Mouse (Mus musculus) embryo, embryonic 11.5 days (tissue): Measurements from ENCODE around the gene Spef1.
A peak's percentile ranks its signal among the peaks of the same experiment; 100 is the strongest.

Experiments
- DNase-seq: peaks from one replicate; pipeline ENCODE4 v3.0.0-alpha.2; 2012; ENCODE audit warnings: low read depth, low spot score

The Spef1 gene

DNA sequence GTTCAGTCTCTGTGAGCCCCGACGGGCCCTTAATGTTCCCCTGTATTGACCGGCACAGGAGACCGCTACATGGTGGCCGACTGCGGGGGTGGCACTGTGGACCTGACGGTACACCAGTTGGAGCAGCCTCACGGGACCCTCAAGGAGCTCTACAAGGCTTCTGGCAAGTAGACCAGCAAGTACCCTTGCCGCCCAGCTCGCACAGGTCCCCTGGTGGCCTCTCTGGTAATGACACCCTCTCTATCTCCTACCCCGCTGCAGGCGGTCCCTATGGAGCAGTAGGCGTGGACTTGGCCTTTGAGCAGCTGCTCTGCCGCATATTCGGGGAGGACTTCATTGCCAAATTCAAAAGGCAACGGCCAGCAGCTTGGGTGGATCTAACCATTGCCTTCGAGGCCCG, 44.5 kb downstream of the Spef1 start:
- DNase-seq = peak; percentile 58

DNA sequence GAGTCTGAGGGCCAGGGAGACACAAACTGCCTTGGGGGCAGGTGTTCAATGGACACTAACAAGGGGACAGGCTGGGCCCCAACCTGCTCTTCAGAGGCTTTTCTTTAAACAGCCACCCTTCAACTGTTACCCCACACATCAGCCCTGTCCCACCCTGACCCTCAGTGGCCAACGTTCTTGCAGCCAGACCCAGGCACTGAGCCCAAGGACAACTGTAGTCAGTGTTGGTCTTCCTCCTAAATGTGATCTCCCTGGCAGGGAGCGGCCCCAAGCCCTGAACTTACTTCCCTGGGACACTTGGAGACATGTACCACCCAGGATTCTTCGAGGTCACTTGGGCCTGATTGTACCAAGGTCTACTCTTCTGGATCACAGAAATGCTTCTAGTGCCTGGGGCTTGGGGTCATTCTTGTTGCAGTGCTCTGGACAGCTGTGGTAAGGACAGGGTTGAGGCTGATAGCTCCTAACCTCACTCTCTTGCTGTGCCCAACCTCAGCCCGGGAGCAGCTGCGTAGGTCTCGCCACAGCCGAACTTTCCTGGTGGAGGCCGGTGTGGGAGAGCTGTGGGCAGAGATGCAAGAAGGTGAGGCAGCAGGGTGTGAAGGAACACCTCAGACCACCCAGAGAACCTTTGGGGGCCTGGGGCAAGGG, 45.6 kb downstream of the Spef1 start:
- no peak for DNase-seq

DNA sequence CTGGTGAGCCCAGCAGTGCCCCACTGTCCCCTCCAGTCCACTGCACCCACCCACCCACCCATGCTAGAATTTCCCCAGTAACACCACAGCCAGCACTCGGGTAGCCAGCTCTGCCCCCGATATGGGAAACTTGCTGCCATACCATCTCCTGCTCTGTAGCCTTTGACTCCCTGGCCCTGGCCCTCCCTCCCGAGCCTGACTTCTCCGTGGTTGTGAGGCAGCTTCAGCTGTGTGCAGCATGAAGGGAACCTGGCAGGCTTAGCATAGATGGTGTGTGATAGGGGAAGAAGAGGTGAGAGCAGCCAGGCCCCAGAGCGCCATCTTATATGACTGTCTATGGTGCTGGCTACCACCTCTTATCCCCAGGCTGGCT, 46.6 kb downstream of the Spef1 start:
- DNase-seq = no peak

DNA sequence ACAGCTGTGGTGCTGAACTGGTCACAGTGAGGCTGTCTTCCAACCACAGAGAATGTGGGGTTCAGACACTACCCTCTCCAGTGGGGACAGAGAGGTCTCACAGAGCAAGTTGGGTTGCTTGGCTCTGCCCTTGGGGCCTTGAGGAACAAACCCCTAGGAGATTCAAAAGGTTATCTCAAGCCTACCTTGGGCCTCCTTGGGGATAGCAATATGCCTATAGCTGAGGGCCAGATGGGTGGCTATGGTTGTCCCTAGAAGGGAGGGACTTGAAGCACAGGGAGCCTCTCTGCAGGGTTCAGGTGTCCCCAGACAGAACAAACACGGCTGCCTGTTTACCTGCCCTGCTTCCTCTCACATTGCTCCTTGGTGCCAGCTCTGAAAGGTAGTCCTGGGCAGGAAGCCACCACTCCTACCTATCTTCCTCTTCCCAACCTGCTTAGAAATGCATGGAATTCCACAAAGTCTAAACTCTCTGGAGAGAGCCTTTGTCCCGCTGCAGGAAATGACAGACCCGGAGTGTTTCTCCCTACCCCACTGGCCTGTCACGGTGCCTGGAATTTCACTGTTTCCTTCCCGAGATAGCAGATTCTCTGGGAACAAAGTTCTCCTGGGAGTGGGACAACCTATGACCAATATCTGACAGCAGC, 47.1 kb downstream of the Spef1 start:
- no peak for DNase-seq

DNA sequence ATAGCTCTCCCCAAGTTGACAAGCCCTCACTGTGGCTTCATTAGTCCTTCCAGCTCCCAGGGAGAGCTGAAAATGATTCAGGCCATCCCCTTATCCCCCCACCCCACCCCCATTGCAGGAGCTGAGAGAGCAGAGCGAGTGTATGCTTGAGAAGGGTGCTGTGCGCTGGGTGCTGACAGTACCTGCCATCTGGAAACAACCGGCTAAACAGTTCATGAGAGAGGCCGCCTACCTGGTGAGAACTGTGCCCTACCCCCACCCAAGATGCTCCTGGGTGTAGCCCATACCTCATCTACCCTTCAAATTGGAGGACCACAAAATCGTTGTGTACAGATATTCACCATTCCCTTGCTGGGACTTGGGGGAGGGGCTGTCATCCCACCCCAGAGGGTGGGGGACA, 47.8 kb downstream of the Spef1 start:
- DNase-seq = no peak

- no peak for DNase-seq
These were observed 48.3 kb downstream of the Spef1 start for GRCm38 (mm10) chr2:131138760-131139159.

GRCm38 (mm10) chr2:131138296-131138695, 48.8 kb downstream of the Spef1 start:
- DNase-seq = no peak

- DNase-seq = no peak
These were observed 51.5 kb downstream of the Spef1 start for GRCm38 (mm10) chr2:131135521-131136139.

GRCm38 (mm10) chr2:131134826-131135400, 52.2 kb downstream of the Spef1 start:
- DNase-seq = no peak

- no peak for DNase-seq
These were observed 52.7 kb downstream of the Spef1 start for GRCm38 (mm10) chr2:131134381-131134780.

- DNase-seq = no peak
These were observed 54.0 kb downstream of the Spef1 start, which contains the start of gene Gm11037 for GRCm38 (mm10) chr2:131132930-131133547. Gm11037 (plus strand) TSS chr2:131133497.

- no peak for DNase-seq
These were observed 54.8 kb downstream of the Spef1 start for GRCm38 (mm10) chr2:131132111-131132888.

DNA sequence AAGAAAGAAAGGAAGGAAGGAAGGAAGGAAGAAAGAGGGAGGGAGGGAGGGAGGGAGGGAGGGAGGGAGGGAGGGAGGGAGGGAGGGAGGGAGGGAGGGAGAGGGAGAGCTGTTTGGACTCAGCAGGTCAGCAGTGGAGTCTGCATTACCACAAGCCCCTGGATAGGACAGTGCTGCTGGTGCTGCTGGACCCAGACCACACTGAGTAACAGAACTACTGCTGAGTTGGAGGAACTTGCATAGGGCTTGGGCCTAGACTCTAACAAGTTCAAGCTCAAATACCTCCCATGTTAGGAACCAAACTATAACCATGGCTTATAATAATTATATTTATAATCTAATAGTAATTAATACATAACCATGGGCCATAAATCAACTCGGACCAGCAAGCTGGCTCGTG, 56.2 kb downstream of the Spef1 start:
- no peak for DNase-seq

- no peak for DNase-seq
These were observed 57.2 kb downstream of the Spef1 start for GRCm38 (mm10) chr2:131129836-131130235.

GRCm38 (mm10) chr2:131128636-131129157, 58.4 kb downstream of the Spef1 start:
- DNase-seq = no peak

DNA sequence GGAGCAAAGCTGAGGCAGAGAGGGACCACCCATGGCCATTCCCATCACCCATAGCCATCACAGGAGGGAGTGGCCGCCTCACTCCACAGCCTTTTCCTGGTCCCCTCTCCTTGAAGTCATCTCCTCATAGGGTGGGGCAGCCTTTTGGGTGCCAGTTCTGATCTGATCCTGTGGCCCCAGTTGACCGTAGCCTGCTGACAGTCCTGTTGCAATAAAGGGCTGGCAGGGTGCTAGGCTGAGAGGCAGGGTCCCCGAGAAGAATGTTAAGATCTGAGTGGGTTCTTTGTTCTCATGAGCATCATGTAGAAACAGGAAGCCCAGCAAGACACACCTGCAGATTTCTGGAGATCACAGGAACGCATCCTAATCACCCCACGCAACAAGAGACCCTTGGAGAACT, 58.9 kb downstream of the Spef1 start:
- DNase-seq = no peak

DNA sequence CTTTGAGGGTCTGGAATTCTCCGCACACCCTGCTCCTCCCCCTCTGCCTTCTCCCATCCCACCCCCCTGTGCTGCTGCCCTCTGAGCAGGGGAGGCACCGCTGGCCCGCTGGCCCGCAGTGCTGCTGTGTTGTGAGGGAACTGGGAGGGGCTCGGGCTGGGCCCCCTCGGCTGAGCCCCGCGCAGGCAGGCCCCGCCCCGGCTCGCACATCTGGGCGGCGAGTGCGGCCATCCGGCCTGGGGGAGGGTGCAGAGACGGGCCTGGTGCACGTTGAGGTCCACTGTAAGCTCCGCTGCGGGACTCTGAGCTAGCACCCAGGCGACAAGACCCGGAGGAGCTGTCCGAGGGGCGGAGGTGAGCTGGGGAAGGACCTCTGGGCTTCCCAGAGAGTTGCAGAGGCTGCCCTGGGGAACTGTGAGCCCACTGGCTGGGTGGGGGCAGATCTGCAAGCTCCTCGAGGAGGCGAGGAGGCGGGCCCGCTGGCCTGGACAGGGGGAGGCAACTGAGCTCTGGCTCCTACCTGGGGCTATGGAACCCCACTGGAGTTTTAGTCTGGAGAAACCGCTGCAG, 59.8 kb downstream of the Spef1 start, which contains the start of gene Hspa12b:
TSS of gene Hspa12b (plus strand) at position 120 of the 570 bp plus-strand sequence.
- DNase-seq = peak; percentile 67

GRCm38 (mm10) chr2:131125964-131126815, 60.9 kb downstream of the Spef1 start:
- no peak for DNase-seq

DNA sequence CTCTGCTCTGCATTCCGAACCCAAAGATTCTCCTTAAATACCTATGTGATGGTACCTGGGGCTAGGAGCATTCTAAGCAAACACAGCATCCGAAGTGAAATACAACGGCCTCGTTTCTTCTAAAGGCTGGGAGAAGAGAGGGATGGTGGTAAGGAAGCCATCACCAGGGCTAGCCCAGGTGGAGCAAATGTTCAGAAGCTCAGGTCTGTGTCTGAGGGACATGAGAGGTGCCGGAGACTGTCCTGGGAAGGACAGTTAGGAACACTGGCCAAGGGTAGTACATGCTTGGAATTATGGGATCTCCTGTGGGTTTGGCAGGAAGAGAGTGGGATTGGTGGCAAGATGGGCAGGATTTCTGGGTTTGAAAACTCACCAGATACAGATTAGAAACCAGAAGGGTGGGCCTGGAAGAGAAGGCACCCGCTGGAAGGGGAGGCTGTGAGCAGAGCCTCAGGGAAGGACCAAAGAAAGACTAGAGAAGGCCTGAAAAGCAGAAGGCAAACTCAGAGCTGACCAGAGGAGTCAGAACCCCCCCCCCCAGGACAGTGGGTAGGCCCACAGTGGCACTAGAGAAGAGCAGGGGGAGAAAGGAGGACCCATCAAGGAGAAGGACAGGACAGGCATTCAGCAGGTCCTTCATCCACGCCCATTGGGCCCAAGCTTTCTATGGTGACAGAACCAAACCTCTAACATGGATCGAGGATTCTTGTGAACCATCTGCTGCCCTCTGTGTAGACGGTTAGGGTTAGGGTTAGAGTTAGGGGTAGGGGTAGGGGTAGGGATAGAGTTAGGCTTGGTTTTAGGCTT, 61.7 kb downstream of the Spef1 start:
- DNase-seq = no peak
